Mouse (Mus musculus): ENCODE data around the gene Myo15b.

The Myo15b gene

GRCm38 (mm10) chr11:115872437-115872836 is 14.2 kb downstream of the Myo15b start:
- no peak for DNase-seq (ENCODE audit: low spot score in 2 of 2)

DNA sequence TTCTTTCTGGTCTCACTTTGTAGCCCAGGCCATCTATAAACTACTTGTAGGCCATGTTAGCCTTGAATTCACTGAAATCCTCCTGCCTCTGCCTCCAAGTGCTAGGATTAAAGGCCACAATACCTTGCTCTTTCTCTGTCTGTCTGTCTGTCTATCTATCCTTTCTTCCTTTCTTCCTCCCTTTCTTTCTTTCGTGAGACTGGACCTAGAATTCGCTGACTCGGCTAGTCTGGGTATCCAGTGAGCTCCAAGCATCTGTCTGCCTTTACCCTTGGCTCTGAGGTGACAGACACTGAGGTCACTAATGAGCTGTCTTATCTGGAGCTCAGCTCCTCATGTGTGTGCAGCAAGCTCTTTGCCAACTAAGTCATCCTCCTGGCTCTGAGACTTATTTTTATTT is 17.7 kb downstream of the Myo15b start:
- no peak for DNase-seq (ENCODE audit: low spot score in 2 of 2)

DNA sequence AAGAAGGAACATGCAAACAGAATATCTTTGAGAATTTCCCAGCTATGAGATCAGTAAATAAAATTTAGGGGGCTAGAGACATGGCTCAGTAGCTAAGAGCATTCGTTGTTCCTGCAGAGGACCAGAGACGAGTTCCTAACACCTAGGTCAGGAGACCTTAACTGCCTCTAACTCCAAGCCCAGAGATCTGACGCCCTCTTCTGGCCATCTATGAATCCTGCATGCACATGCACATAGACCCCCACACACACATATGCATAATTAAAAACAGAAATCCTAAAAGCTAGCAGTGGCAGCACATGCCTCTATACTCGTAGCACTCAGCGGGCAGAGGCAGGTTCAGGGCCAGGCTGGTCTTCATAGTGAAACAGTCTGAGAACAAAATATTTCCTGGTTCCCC is 18.2 kb downstream of the Myo15b start:
- DNase-seq (ENCODE audit: low spot score in 2 of 2) = no peak

- DNase-seq (ENCODE audit: low spot score in 2 of 2) = no peak
These were observed 19.1 kb downstream of the Myo15b start for GRCm38 (mm10) chr11:115877174-115877755.

DNA sequence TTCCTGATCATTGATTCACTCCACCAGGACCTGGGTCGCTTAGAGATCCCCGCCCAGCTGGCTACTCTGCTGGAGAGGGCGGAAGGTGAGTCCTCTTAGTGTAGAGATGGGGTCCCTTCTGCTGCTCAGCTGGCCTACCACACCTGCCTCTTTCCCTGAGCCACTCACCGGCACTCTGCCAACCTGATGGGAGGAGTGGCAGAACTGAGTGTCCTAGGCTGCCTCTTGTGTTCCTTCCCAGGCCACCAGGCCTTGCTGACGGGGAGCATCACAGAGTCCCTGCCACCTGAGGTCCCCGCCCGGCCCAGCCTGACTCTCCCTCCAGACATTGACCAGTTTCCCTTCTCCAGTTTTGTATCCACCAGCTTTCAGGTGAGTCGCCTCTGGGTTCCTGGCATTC is 19.9 kb downstream of the Myo15b start:
- DNase-seq (ENCODE audit: low spot score in 2 of 2) = no peak

GRCm38 (mm10) chr11:115881002-115881401 is 22.8 kb downstream of the Myo15b start:
- no peak for DNase-seq (ENCODE audit: low spot score in 2 of 2)

DNA sequence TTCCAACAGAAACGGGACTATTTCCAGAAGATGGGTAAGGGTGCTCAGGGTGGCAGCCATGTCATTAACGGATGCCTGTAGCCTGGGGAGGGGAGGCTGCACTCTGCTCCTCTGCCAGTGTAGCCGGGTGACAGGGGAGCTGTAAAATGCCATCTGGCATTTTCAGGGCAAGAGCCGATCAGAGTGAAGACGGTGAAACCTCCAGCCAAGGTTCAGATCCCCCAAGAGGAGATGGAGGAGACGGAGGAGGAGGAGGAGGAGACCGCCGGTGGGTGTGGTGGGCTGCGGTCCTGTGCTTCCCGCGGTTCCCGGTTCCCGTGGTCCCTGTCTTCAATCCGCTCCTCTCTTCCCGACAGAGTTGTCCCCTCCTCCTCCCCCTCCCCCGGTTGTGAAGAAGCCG is 25.0 kb downstream of the Myo15b start:
- no peak for DNase-seq (ENCODE audit: low spot score in 2 of 2)

- DNase-seq (ENCODE audit: low spot score in 2 of 2) = no peak
These were observed 26.2 kb downstream of the Myo15b start for GRCm38 (mm10) chr11:115884361-115884760.

- DNase-seq (ENCODE audit: low spot score in 2 of 2) = no peak
These were observed 27.1 kb downstream of the Myo15b start for GRCm38 (mm10) chr11:115885281-115885680.

- no peak for DNase-seq (ENCODE audit: low spot score in 2 of 2)
These were observed 28.2 kb downstream of the Myo15b start for GRCm38 (mm10) chr11:115886446-115886845.

DNA sequence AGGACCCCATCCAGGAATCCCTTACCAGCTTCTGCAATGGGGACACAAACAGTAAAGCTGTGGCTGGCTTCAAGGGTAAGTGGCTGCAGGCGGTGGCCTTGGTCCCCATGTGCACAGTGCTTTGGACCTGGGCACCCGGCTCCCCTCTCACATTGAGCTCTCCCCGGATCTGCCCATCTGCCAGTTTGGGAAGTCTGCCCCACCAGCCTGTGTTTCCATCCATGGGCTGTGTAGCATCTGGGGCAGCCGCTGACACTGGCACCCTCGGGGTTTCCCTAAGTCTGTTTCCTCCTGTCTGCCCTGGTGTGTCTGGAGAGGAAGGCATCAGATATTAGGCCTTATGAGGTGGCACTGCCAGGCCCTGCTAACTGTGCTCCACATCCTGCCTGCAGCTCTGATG is 29.8 kb downstream of the Myo15b start:
- DNase-seq (ENCODE audit: low spot score in 2 of 2) = no peak

GRCm38 (mm10) chr11:115889159-115889558 is 31.0 kb downstream of the Myo15b start:
- DNase-seq (ENCODE audit: low spot score in 2 of 2) = no peak

- DNase-seq (ENCODE audit: low spot score in 2 of 2) = no peak
These were observed 34.0 kb downstream of the Myo15b start for GRCm38 (mm10) chr11:115892213-115892612.

- no peak for DNase-seq (ENCODE audit: low spot score in 2 of 2)
These were observed 34.9 kb downstream of the Myo15b start for GRCm38 (mm10) chr11:115893071-115893470.

DNA sequence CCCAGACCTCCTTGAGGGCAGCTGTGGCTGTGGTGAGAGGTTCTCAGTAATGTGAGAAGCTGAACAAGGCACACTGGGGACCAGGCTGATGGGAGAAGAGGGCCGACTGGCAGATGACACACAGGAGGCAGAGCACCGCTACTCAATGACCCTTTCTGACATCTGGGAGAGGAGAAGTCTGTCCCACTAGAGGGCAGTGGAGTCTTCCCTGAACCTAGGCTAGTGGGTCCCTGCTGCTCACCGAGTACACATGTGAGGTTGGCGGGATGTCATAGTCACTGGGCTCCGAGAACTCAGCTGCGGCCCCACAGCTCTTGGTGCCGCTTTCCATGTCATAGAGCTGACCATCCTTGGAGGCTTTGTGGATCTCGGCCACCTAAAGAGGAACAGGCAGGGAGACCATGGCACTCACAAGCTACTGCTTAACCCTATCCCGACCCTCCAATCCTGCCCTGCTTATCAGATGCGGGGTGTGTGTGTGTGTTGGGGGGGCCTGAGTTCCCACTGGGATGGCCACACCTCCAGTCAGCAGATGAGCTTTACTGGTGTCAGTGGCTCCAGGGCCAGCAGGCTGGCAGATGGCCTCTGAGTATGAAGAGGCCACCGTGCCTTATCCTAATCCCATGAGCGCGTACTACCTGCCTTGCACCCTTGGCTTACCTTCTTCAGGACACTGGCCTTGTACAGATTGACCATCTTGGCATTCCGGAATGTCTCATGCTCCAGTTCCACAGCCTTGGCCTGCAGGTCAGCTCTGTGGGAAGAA is 36.7 kb downstream of the Myo15b start:
- no peak for DNase-seq (ENCODE audit: low spot score in 2 of 2)

GRCm38 (mm10) chr11:115898446-115898845 is 40.2 kb downstream of the Myo15b start:
- DNase-seq (ENCODE audit: low spot score in 2 of 2) = no peak

DNA sequence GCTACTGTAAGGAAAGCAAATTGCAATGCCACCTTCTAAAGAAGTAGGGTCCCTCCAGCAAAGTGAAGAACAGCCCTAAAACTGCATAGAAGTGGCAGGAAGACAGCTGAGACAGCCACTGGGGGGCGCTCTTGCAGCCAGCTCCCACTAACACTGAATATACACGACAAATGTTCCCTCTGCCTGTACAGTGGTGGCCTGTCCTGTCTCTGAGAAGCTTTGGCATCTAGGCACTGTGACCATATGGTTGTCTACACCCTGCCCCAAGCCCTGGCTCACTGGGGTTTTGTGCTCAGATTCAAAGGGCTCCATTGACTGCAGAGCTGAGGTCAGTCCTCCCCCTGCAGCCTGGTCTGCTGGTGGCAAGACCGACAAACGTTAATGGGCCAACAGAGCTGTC is 40.7 kb downstream of the Myo15b start:
- peak; percentile 64 to 79 for DNase-seq (ENCODE audit: low spot score in 2 of 2)

GRCm38 (mm10) chr11:115899486-115900266 is 41.5 kb downstream of the Myo15b start, which contains the start of gene Smim5:
Gene Smim5, plus strand, starts transcription at chr11:115899966.
- no peak for DNase-seq (ENCODE audit: low spot score in 2 of 2)

- DNase-seq (ENCODE audit: low spot score in 2 of 2) = no peak
These were observed 42.5 kb downstream of the Myo15b start for GRCm38 (mm10) chr11:115900561-115901337.

DNA sequence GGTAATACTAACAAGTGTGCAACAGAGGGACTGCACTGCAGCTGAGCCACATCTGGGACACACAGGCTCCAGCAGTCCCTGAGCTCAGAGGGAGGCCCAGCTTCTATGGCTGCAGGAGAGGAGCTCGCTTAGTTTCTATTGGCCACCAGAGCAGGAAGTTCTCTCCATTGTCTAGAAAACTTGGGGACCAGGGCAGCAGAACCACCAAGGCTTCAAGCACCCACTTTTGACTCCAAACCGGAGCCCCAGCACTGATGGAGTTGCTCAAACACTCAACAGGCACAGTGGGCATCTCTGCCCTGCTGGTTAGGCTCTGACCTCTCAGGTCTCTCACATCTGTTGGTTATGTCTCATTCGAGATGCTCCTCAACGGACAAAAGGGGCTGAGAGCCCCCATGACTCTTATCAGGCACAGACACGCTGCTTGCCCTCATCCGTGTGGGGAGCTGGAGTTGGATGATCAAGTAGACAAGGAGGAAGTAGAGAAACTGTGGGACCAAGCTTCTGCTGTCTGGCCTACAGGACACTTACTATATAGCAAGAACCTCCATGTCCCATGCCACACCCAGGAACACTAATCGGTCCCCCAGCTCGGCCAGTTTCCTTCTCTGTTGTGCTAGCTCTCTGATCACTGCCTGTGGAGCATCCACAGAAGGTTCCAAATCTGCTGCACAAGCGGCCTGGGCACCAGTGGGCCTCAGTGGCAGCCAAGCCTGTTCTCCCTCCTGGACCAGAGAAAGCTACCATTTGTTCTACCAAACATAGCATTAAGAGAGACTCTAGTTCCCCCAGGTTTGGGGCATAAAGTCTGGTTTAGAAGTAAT is 43.3 kb downstream of the Myo15b start:
- DNase-seq (ENCODE audit: low spot score in 2 of 2) = no peak

DNA sequence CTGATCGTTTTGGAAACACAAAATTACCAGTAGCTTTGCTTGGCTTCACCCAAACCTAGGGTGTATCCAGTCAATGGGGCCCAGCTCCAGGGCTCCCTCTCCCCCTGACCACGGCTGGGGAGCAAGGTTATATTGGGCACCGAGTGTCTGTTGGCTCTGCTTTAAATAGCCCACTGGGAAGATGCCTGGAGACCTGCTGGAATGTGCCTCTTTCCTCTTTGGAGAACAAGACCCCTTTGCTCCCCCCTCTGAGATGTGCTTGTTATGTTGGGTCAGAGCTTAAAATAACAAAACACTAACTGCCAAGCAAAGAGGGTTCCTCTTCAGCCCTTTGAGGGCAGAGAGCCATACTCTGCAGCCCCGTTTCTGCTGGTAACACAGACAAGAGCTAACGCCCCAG is 44.0 kb downstream of the Myo15b start:
- DNase-seq (ENCODE audit: low spot score in 2 of 2) = no peak
